Mouse (Mus musculus) common myeloid progenitor, adult 5-6 weeks (primary cell): Measurements from ENCODE around the gene Eml6. TPM values are rescaled to one million over a fixed set of nuclear protein-coding genes. Genes with fewer than 3 reads are reported as not detected.

Experiments
- ATAC-seq: replicated peaks from 2 replicates; pipeline ENCODE4 v1.8.0; 2016; ENCODE audit warnings: low read depth, mild to moderate bottlenecking, moderate TSS enrichment, inconsistent platforms; ENCODE audit not compliant: poor library complexity, severe bottlenecking
- total RNA-seq: library from RNA; stranded (forward); fragments of 200-1000, 187-1606 nt; gene quantifications from 2 replicates; pipeline ENCODE4 v1.2.3, GENCODE M21; 2017

Eml6 gene
- total RNA-seq, 1 experiment from 2014 or later = 2.5 TPM

- peak; percentile 70; the same call in 1 of the 2 replicates for ATAC-seq
Measured at GRCm38 (mm10) chr11:29714789-29715188, 311.0 kb downstream of the Eml6 start.

- no peak for ATAC-seq
Measured at GRCm38 (mm10) chr11:29714114-29714513, 311.7 kb downstream of the Eml6 start.

- no peak for ATAC-seq
Measured at GRCm38 (mm10) chr11:29709512-29709911, 316.3 kb downstream of the Eml6 start.

- peak; percentile 41 for ATAC-seq
Measured at GRCm38 (mm10) chr11:29706845-29707244, 319.0 kb downstream of the Eml6 start.

- ATAC-seq = peak; percentile 64; the same call in 1 of the 2 replicates
Measured at GRCm38 (mm10) chr11:29705263-29705662, 320.6 kb downstream of the Eml6 start.

- ATAC-seq = no peak
Measured at GRCm38 (mm10) chr11:29702721-29703120, 323.1 kb downstream of the Eml6 start.

- ATAC-seq = no peak
Measured at GRCm38 (mm10) chr11:29694754-29695153, 331.1 kb downstream of the Eml6 start.

- ATAC-seq = peak; percentile 62
Measured at GRCm38 (mm10) chr11:29693576-29694410, 332.0 kb downstream of the Eml6 start.

Other genes starting within 250 kb of the Eml6 start
- gene 4931440F15Rik, start 200.4 kb downstream of the Eml6 start, total RNA-seq = 0.18 TPM in 1 of 2 replicates, not detected in the other
- gene Sptbn1, start 242.1 kb upstream of the Eml6 start, total RNA-seq = 121 and 147 TPM in 2 replicates